Mouse (Mus musculus): ENCODE data around the gene Cnnm2.

GRCm38 (mm10) chr19:46784038-46784437, 22.6 kb downstream of the Cnnm2 start:
- TF ChIP-seq HCFC1 (IDR thresholded peaks at IDR 0.05; ENCODE audit: borderline replicate concordance, insufficient read depth, low read length), result no peak
- no peak for TF ChIP-seq CHD2 (IDR thresholded peaks at IDR 0.05; ENCODE audit: low read depth, low read length)
- no peak for TF ChIP-seq MAFK (IDR thresholded peaks at IDR 0.05; ENCODE audit: insufficient read depth, low read depth, low read length)
- TF ChIP-seq ZNF384 (IDR thresholded peaks at IDR 0.05; ENCODE audit: low read depth, low read length), result no peak

Measured in ES-E14 (cell line).